Mouse (Mus musculus) lung, embryonic 14.5 days (tissue): ENCODE results near the gene Ttll10. TPM values are rescaled to one million over a fixed set of nuclear protein-coding genes. Genes with fewer than 3 reads are reported as not detected.

ENCODE experiments used
- ATAC-seq: fragments of 200-750 bp; cut with Nextera tagmentation; 2 replicates; pipeline ENCODE4 v1.8.0; 2017; ENCODE audit warnings: mild to moderate bottlenecking, moderate TSS enrichment, moderate library complexity; ENCODE audit not compliant: insufficient read depth
- DNase-seq: peaks from one replicate; pipeline ENCODE4 v3.0.0-alpha.2; 2015
- H3K27ac ChIP-seq: fragments of 300-500 bp; sonication (generic); 2 replicates; pipeline ENCODE4 v1.5.1; 2014; ENCODE audit warnings: low read depth, mild to moderate bottlenecking, moderate library complexity
- H3K27me3 ChIP-seq: fragments of 300-500 bp; sonication (generic); 2 replicates; pipeline ENCODE4 v1.6.1; 2014; ENCODE audit warnings: low read length, control low read depth; ENCODE audit not compliant: insufficient read depth
- H3K36me3 ChIP-seq: fragments of 300-500 bp; sonication (generic); 2 replicates; pipeline ENCODE4 v1.6.1; 2014; ENCODE audit warnings: control low read depth; ENCODE audit not compliant: insufficient read depth
- H3K4me1 ChIP-seq: fragments of 300-500 bp; sonication (generic); 2 replicates; pipeline ENCODE4 v1.6.1; 2014; ENCODE audit warnings: antibody characterized with exemption, control low read depth; ENCODE audit not compliant: insufficient read depth
- H3K4me2 ChIP-seq: fragments of 300-500 bp; sonication (generic); 2 replicates; pipeline ENCODE4 v1.6.1; 2014; ENCODE audit warnings: mild to moderate bottlenecking
- H3K4me3 ChIP-seq: fragments of 300-500 bp; sonication (generic); 2 replicates; pipeline ENCODE4 v1.5.1; 2014; ENCODE audit warnings: low read depth, low read length
- H3K9ac ChIP-seq: fragments of 300-500 bp; sonication (generic); 2 replicates; pipeline ENCODE4 v1.6.1; 2014
- H3K9me3 ChIP-seq: fragments of 300-500 bp; sonication (generic); 2 replicates; pipeline ENCODE4 v1.6.1; 2016; ENCODE audit warnings: low read depth, low read length, control low read depth
- CTCF ChIP-seq: IDR thresholded peaks from 2 replicates; pipeline ENCODE4 v1.5.1; 2016; ENCODE audit warnings: antibody characterized with exemption, low read depth
- WGBS: fragments of 180-500 bp; shearing (Covaris S2); extraction: QIAGEN DNeasy Blood & Tissue Kit; methylation state at CpG from one replicate; pipeline ENCODE4 v1.1.7; 2014; 5-methylcytosine and 5-hydroxymethylcytosine counted together
- polyA plus RNA-seq: library from polyadenylated mRNA; unstranded; fragments of >200 nt; fragmentation: Nextera tagmentation; extraction: Ambion mirVana; gene quantifications from 2 replicates; pipeline ENCODE4 v1.2.1, GENCODE M21; 2014

The Ttll10 gene
- polyA plus RNA-seq, 1 experiment from 2014 or later: 3.0 TPM

GRCm38 (mm10) chr4:156030651-156031118, 28.5 kb downstream of the Ttll10 start:
- peak overlapping the region; percentile 80 for H3K4me2 ChIP-seq
- H3K9me3 ChIP-seq: no peaks in the 10 kb centered on the region
- DNase-seq (no peak), ATAC-seq (0 out of 2 replicates have a peak, but pooled peaks have one; percentile 3)
- peak overlapping the region; percentile 53 for H3K9ac ChIP-seq
- H3K27me3 ChIP-seq: peaks cover 13% of the 10 kb centered on the region
- TF ChIP-seq CTCF: no peak
- peaks cover 12% of the 10 kb centered on the region; the same call in 1 of the 2 replicates for H3K4me1 ChIP-seq
- peak overlapping the region; percentile 41 for H3K4me3 ChIP-seq
- H3K36me3 ChIP-seq: 0 out of 2 replicates have a peak, but pooled peaks cover 7% of the 10 kb centered on the region
- 39% methylated on average over 9 of the region's 9 CpGs for WGBS
- H3K27ac ChIP-seq: peak overlapping the region; percentile 72; the same call in 1 of the 2 replicates

- TF ChIP-seq CTCF: no peak
- ATAC-seq (no peak), DNase-seq (no peak)
- no peak overlapping the region for H3K27ac ChIP-seq
- 86% methylated on average over 7 of the region's 7 CpGs for WGBS
- no peaks in the 10 kb centered on the region for H3K27me3 ChIP-seq
- H3K9me3 ChIP-seq: no peaks in the 10 kb centered on the region
- no peak overlapping the region for H3K4me2 ChIP-seq
- H3K4me1 ChIP-seq: peaks cover 12% of the 10 kb centered on the region; the same call in 1 of the 2 replicates
- 0 out of 2 replicates have a peak, but pooled peaks cover 7% of the 10 kb centered on the region for H3K36me3 ChIP-seq
- H3K9ac ChIP-seq: no peak overlapping the region
- H3K4me3 ChIP-seq: no peak overlapping the region
Measured at GRCm38 (mm10) chr4:156028580-156028979, 30.6 kb downstream of the Ttll10 start.

DNA sequence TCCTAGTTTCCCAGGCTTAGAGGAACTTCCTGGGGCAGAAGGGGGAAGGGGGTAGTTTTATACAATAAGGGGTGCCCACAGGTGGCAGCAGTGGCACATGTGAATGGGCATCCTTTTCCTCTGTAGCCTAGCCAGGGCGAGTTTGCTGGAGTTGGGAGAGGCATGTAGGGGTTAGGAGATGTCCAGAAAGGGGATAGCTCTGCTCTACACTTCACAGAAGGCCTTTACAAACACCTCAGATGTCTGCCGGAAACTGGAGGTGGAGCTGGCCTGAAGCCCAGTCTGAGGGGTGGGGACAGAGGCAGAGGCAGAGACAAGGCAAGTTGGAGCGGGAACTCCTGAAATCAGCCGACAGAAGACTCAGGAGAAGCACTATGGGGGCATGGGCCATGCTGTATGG, 33.2 kb downstream of the Ttll10 start, which contains the start of gene Tnfrsf18:
Gene Tnfrsf18, plus strand, starts transcription at position 152 of the 400 bp plus-strand sequence.
- DNase-seq (peak; percentile 66), ATAC-seq (peak; percentile 76)
- peak within 1 kb of the TSS; percentile 3; the same call in 1 of the 2 replicates for H3K27ac ChIP-seq
- TF ChIP-seq CTCF: no peak; the same call in 1 of the 2 replicates
- no peak within 1 kb of the TSS for H3K4me3 ChIP-seq
- peak within 1 kb of the TSS; percentile 3 for H3K9ac ChIP-seq
- H3K36me3 ChIP-seq: 0 out of 2 replicates have a peak, but pooled peaks cover 7% of the 10 kb centered on the region
- no peaks in the 10 kb centered on the region for H3K27me3 ChIP-seq
- no peaks in the 10 kb centered on the region for H3K9me3 ChIP-seq
- peaks cover 5% of the 10 kb centered on the region; the same call in 1 of the 2 replicates for H3K4me1 ChIP-seq
- no peak within 1 kb of the TSS for H3K4me2 ChIP-seq
- 19% methylated on average over 4 of the region's 4 CpGs for WGBS

DNA sequence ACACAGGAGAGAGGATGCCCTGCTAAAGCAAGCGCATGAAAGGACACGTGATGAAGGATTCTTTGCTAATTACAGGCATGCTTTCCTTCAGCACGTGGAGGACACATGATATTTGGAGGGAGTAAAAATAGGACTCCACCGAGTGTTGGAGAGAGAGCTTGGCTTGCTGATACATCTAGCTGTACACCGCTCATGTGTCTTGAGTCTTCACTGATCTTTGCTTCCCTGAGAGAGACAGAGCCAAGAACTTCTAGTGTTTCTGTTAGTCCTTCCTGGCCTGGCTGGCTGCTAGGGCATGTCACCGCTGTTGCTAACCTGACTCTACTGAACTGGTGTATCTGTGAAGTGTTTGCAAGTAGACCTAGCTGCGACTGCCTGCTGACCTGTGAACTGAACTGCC, 35.0 kb downstream of the Ttll10 start:
- TF ChIP-seq CTCF: no peak
- no peak for ATAC-seq

GRCm38 (mm10) chr4:156023520-156023919, 35.7 kb downstream of the Ttll10 start:
- 74% methylated on average over 9 of the region's 9 CpGs for WGBS
- no peak overlapping the region for H3K4me2 ChIP-seq
- H3K27me3 ChIP-seq: no peaks in the 10 kb centered on the region
- no peak for DNase-seq
- H3K27ac ChIP-seq: no peak overlapping the region
- no peak for TF ChIP-seq CTCF
- no peak overlapping the region for H3K4me3 ChIP-seq
- H3K36me3 ChIP-seq: 0 out of 2 replicates have a peak, but pooled peaks cover 2% of the 10 kb centered on the region
- H3K9me3 ChIP-seq: no peaks in the 10 kb centered on the region
- no peak for ATAC-seq
- H3K9ac ChIP-seq: no peak overlapping the region
- no peaks in the 10 kb centered on the region; the same call in 1 of the 2 replicates for H3K4me1 ChIP-seq

More for the DNA sequence above, 35.0 kb downstream of the Ttll10 start:
- H3K27me3 ChIP-seq: no peaks in the 10 kb centered on the region
- WGBS: 84% methylated on average over 7 of the region's 7 CpGs
- no peak overlapping the region for H3K4me2 ChIP-seq
- no peak overlapping the region for H3K27ac ChIP-seq
- no peaks in the 10 kb centered on the region; the same call in 1 of the 2 replicates for H3K4me1 ChIP-seq
- H3K4me3 ChIP-seq: no peak overlapping the region
- 0 out of 2 replicates have a peak, but pooled peaks cover 2% of the 10 kb centered on the region for H3K36me3 ChIP-seq
- H3K9me3 ChIP-seq: no peaks in the 10 kb centered on the region
- no peak overlapping the region for H3K9ac ChIP-seq
- no peak for DNase-seq

DNA sequence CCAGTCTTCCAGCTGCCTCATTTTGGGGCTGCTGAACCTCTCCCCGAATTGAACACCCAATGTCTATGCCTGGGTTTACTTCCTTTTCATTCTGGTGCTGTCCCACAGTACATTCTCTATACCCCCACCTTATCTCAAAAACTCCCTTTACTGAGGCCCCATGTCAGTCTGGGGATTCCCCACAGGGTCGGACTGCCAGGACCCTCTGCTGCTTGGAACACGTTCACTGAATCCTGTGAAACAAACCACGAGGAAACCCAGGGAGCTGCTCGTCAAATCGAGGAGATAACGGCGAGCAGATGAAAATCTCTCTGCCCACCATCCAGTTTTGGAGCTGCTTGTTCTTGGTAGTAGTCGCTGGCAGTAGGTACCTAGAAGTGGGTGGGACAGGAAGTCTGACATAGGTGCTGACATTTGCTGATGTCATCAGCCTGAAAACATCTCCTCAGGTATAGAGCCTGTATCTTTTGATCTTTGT, 37.2 kb downstream of the Ttll10 start:
- TF ChIP-seq CTCF: no peak

DNA sequence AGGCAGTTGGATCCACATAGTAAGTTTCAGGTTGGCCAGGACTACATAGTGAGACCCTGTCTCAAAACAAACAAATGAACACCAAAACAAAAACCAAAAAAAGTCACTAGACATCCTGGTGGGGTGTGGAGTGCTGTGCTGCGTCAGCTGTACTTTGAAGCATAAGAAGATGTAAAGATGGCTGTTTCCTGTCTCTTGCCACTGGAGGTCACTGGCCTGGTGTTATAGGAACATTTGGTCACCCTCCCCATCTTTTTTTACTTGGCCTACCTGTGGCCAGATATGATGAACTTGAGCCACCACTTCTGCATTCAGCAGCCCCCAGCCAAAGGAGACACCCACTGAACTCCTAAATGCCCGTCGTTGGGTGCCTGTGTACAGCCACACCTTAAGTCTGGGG, 37.8 kb downstream of the Ttll10 start:
- H3K9me3 ChIP-seq: no peaks in the 10 kb centered on the region
- no peak for TF ChIP-seq CTCF
- H3K36me3 ChIP-seq: peaks cover 4% of the 10 kb centered on the region
- no peak overlapping the region for H3K27ac ChIP-seq
- no peak overlapping the region for H3K4me2 ChIP-seq
- H3K4me3 ChIP-seq: no peak overlapping the region
- 51% methylated on average over 3 of the region's 3 CpGs for WGBS
- H3K9ac ChIP-seq: no peak overlapping the region
- DNase-seq (no peak), ATAC-seq (no peak)
- H3K27me3 ChIP-seq: no peaks in the 10 kb centered on the region
- H3K4me1 ChIP-seq: no peaks in the 10 kb centered on the region; the same call in 1 of the 2 replicates

More for the DNA sequence above, 37.2 kb downstream of the Ttll10 start:
- Histone ChIP-seq H3K27ac (no peak overlapping the region), H3K9me3 (no peaks in the 10 kb centered on the region), H3K27me3 (no peaks in the 10 kb centered on the region), H3K4me1 (no peaks in the 10 kb centered on the region; the same call in 1 of the 2 replicates), H3K9ac (no peak overlapping the region), H3K36me3 (no peaks in the 10 kb centered on the region), H3K4me3 (no peak overlapping the region), H3K4me2 (no peak overlapping the region)
- ATAC-seq (no peak), DNase-seq (no peak)
- WGBS: 41% methylated on average over 9 of the region's 9 CpGs
